Mouse (Mus musculus): ENCODE measurements around the gene Ccdc34. TPM values are rescaled to one million over a fixed set of nuclear protein-coding genes. Genes with fewer than 3 reads are reported as not detected.

Ccdc34 gene
- polyA plus RNA-seq, 1 experiment from 2014 or later, result 37.0 TPM

- H3K27ac ChIP-seq (ENCODE audit: low read length), result peak overlapping the region; percentile 80
- H3K36me3 ChIP-seq (ENCODE audit: control insufficient read depth, insufficient read depth, low read length), result no peaks in the 10 kb centered on the region
- H3K9ac ChIP-seq (ENCODE audit: low read length), result no peak overlapping the region
- H3K4me3 ChIP-seq (replicated peaks; ENCODE audit: low read length), result no peak overlapping the region
- whole genome bisulfite sequencing, result 28% methylated on average over 7 of the region's 7 CpGs
- no peaks in the 10 kb centered on the region for H3K9me3 ChIP-seq (replicated peaks; ENCODE audit: control insufficient read depth, low read length)
- H3K4me2 ChIP-seq (ENCODE audit: low read depth, low read length), result no peak overlapping the region
- no peaks in the 10 kb centered on the region for H3K27me3 ChIP-seq (ENCODE audit: control insufficient read depth, insufficient read depth, low read length)
- no peak for ATAC-seq (ENCODE audit: insufficient read depth, low FRiP score)
- H3K4me1 ChIP-seq (ENCODE audit: control insufficient read depth, insufficient read depth, low read length), result peaks cover 41% of the 10 kb centered on the region
These were observed 160.3 kb downstream of the Ccdc34 start for GRCm38 (mm10) chr2:110177879-110178278.

- WGBS, result 16% methylated on average over 10 of the region's 10 CpGs
These were observed 162.2 kb downstream of the Ccdc34 start for GRCm38 (mm10) chr2:110179669-110180315.

GRCm38 (mm10) chr2:110180316-110180670 lies 162.7 kb downstream of the Ccdc34 start:
- ATAC-seq (ENCODE audit: insufficient read depth, low FRiP score), result no peak
- Histone ChIP-seq H3K4me1 (ENCODE audit: control insufficient read depth, insufficient read depth, low read length) (peaks cover 30% of the 10 kb centered on the region), H3K9ac (ENCODE audit: low read length) (peak overlapping the region; percentile 51; the same call in 1 of the 2 replicates), H3K27me3 (ENCODE audit: control insufficient read depth, insufficient read depth, low read length) (no peaks in the 10 kb centered on the region), H3K4me2 (ENCODE audit: low read depth, low read length) (no peak overlapping the region), H3K27ac (ENCODE audit: low read length) (peak overlapping the region; percentile 84), H3K9me3 (replicated peaks; ENCODE audit: control insufficient read depth, low read length) (no peaks in the 10 kb centered on the region), H3K4me3 (replicated peaks; ENCODE audit: low read length) (no peak overlapping the region), H3K36me3 (ENCODE audit: control insufficient read depth, insufficient read depth, low read length) (no peaks in the 10 kb centered on the region)
- WGBS, result 51% methylated on average over 7 of the region's 7 CpGs

More at GRCm38 (mm10) chr2:110179669-110180315, 162.2 kb downstream of the Ccdc34 start:
- Histone ChIP-seq H3K4me2 (ENCODE audit: low read depth, low read length) (0 out of 2 replicates have a peak overlapping the region, but pooled peaks have one; percentile 4), H3K9ac (ENCODE audit: low read length) (peak overlapping the region; percentile 51; the same call in 1 of the 2 replicates), H3K27ac (ENCODE audit: low read length) (peak overlapping the region; percentile 84), H3K27me3 (ENCODE audit: control insufficient read depth, insufficient read depth, low read length) (no peaks in the 10 kb centered on the region), H3K4me3 (replicated peaks; ENCODE audit: low read length) (no peak overlapping the region), H3K9me3 (replicated peaks; ENCODE audit: control insufficient read depth, low read length) (no peaks in the 10 kb centered on the region), H3K36me3 (ENCODE audit: control insufficient read depth, insufficient read depth, low read length) (no peaks in the 10 kb centered on the region), H3K4me1 (ENCODE audit: control insufficient read depth, insufficient read depth, low read length) (peaks cover 30% of the 10 kb centered on the region)
- peak; percentile 56; the same call in 1 of the 2 replicates for ATAC-seq (ENCODE audit: insufficient read depth, low FRiP score)

- 68% methylated on average over 6 of the region's 6 CpGs for WGBS
- no peaks in the 10 kb centered on the region for H3K9me3 ChIP-seq (replicated peaks; ENCODE audit: control insufficient read depth, low read length)
- H3K9ac ChIP-seq (ENCODE audit: low read length), result no peak overlapping the region
- peaks cover 33% of the 10 kb centered on the region for H3K4me1 ChIP-seq (ENCODE audit: control insufficient read depth, insufficient read depth, low read length)
- H3K4me2 ChIP-seq (ENCODE audit: low read depth, low read length), result no peak overlapping the region
- H3K4me3 ChIP-seq (replicated peaks; ENCODE audit: low read length), result no peak overlapping the region
- no peaks in the 10 kb centered on the region for H3K36me3 ChIP-seq (ENCODE audit: control insufficient read depth, insufficient read depth, low read length)
- no peak overlapping the region for H3K27ac ChIP-seq (ENCODE audit: low read length)
- ATAC-seq (ENCODE audit: insufficient read depth, low FRiP score), result no peak
- H3K27me3 ChIP-seq (ENCODE audit: control insufficient read depth, insufficient read depth, low read length), result no peaks in the 10 kb centered on the region
These were observed 164.0 kb downstream of the Ccdc34 start for GRCm38 (mm10) chr2:110181666-110182065.

GRCm38 (mm10) chr2:110182248-110182647 lies 164.6 kb downstream of the Ccdc34 start:
- ATAC-seq (ENCODE audit: insufficient read depth, low FRiP score), result no peak
- Histone ChIP-seq H3K36me3 (ENCODE audit: control insufficient read depth, insufficient read depth, low read length) (no peaks in the 10 kb centered on the region), H3K4me3 (replicated peaks; ENCODE audit: low read length) (no peak overlapping the region), H3K4me2 (ENCODE audit: low read depth, low read length) (no peak overlapping the region), H3K9ac (ENCODE audit: low read length) (no peak overlapping the region), H3K4me1 (ENCODE audit: control insufficient read depth, insufficient read depth, low read length) (peaks cover 28% of the 10 kb centered on the region), H3K9me3 (replicated peaks; ENCODE audit: control insufficient read depth, low read length) (no peaks in the 10 kb centered on the region), H3K27me3 (ENCODE audit: control insufficient read depth, insufficient read depth, low read length) (no peaks in the 10 kb centered on the region), H3K27ac (ENCODE audit: low read length) (peak overlapping the region; percentile 46; the same call in 1 of the 2 replicates)
- WGBS, result 50% methylated on average over 6 of the region's 6 CpGs

- H3K9me3 ChIP-seq (replicated peaks; ENCODE audit: control insufficient read depth, low read length), result no peaks in the 10 kb centered on the region
- no peaks in the 10 kb centered on the region for H3K27me3 ChIP-seq (ENCODE audit: control insufficient read depth, insufficient read depth, low read length)
- 61% methylated on average over 4 of the region's 4 CpGs for WGBS
- peaks cover 21% of the 10 kb centered on the region for H3K4me1 ChIP-seq (ENCODE audit: control insufficient read depth, insufficient read depth, low read length)
- H3K36me3 ChIP-seq (ENCODE audit: control insufficient read depth, insufficient read depth, low read length), result no peaks in the 10 kb centered on the region
- H3K27ac ChIP-seq (ENCODE audit: low read length), result no peak overlapping the region
- ATAC-seq (ENCODE audit: insufficient read depth, low FRiP score), result no peak
- H3K4me3 ChIP-seq (replicated peaks; ENCODE audit: low read length), result no peak overlapping the region
- no peak overlapping the region for H3K9ac ChIP-seq (ENCODE audit: low read length)
- H3K4me2 ChIP-seq (ENCODE audit: low read depth, low read length), result no peak overlapping the region
These were observed 165.3 kb downstream of the Ccdc34 start for GRCm38 (mm10) chr2:110182795-110183486.

GRCm38 (mm10) chr2:110184071-110184470 lies 166.5 kb downstream of the Ccdc34 start:
- no peak for ATAC-seq (ENCODE audit: insufficient read depth, low FRiP score)
- peaks cover 20% of the 10 kb centered on the region for H3K4me1 ChIP-seq (ENCODE audit: control insufficient read depth, insufficient read depth, low read length)
- no peak overlapping the region for H3K9ac ChIP-seq (ENCODE audit: low read length)
- no peaks in the 10 kb centered on the region for H3K36me3 ChIP-seq (ENCODE audit: control insufficient read depth, insufficient read depth, low read length)
- 86% methylated on average over 1 of the region's 1 CpGs for WGBS
- no peak overlapping the region for H3K4me2 ChIP-seq (ENCODE audit: low read depth, low read length)
- no peak overlapping the region for H3K4me3 ChIP-seq (replicated peaks; ENCODE audit: low read length)
- H3K27ac ChIP-seq (ENCODE audit: low read length), result no peak overlapping the region
- H3K9me3 ChIP-seq (replicated peaks; ENCODE audit: control insufficient read depth, low read length), result no peaks in the 10 kb centered on the region
- no peaks in the 10 kb centered on the region for H3K27me3 ChIP-seq (ENCODE audit: control insufficient read depth, insufficient read depth, low read length)

- peak overlapping the region; percentile 5 for H3K27ac ChIP-seq (ENCODE audit: low read length)
- H3K4me1 ChIP-seq (ENCODE audit: control insufficient read depth, insufficient read depth, low read length), result peaks cover 12% of the 10 kb centered on the region
- WGBS, result 23% methylated on average over 6 of the region's 6 CpGs
- H3K4me2 ChIP-seq (ENCODE audit: low read depth, low read length), result no peak overlapping the region
- peak; percentile 72 for ATAC-seq (ENCODE audit: insufficient read depth, low FRiP score)
- H3K27me3 ChIP-seq (ENCODE audit: control insufficient read depth, insufficient read depth, low read length), result no peaks in the 10 kb centered on the region
- no peaks in the 10 kb centered on the region for H3K36me3 ChIP-seq (ENCODE audit: control insufficient read depth, insufficient read depth, low read length)
- H3K9me3 ChIP-seq (replicated peaks; ENCODE audit: control insufficient read depth, low read length), result no peaks in the 10 kb centered on the region
- no peak overlapping the region for H3K4me3 ChIP-seq (replicated peaks; ENCODE audit: low read length)
- no peak overlapping the region for H3K9ac ChIP-seq (ENCODE audit: low read length)
These were observed 168.9 kb downstream of the Ccdc34 start for GRCm38 (mm10) chr2:110186427-110186980.
